Mouse (Mus musculus): ENCODE measurements around the gene Aldh3b1. TPM values are rescaled to one million over a fixed set of nuclear protein-coding genes. Genes with fewer than 3 reads are reported as not detected.

Aldh3b1 gene
- polyA plus RNA-seq, 1 experiment = 7.9 TPM

DNA sequence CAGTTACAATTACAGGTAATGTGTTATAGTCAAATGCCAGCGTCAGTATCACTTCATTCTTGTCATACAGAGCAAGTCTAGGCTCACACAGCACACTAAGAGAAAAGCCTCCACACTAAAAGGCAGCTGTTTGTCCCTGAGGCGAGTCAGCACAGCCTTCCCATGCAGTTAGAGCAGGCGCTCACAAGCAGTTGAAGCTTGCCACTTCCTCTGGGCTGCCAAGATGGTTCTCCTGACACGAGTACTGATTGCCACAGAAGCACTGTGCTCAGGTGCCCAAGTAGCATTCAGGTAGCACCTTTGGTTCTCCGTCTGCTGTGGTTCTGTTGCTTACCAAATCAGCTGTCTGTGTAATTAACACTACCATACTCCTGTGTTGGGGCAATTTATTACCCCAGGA lies 40.5 kb downstream of the Aldh3b1 start:
- no peak for DNase-seq (ENCODE audit: extremely low spot score in 1 of 2, low spot score in 1 of 2)

GRCm38 (mm10) chr19:3884325-3884990 lies 45.1 kb downstream of the Aldh3b1 start:
- DNase-seq (ENCODE audit: extremely low spot score in 1 of 2, low spot score in 1 of 2) = no peak

- DNase-seq (ENCODE audit: extremely low spot score in 1 of 2, low spot score in 1 of 2) = no peak
Observed at GRCm38 (mm10) chr19:3882214-3882613, 47.4 kb downstream of the Aldh3b1 start.

GRCm38 (mm10) chr19:3880054-3880848 lies 49.4 kb downstream of the Aldh3b1 start:
- DNase-seq (ENCODE audit: extremely low spot score in 1 of 2, low spot score in 1 of 2) = no peak

- DNase-seq (ENCODE audit: extremely low spot score in 1 of 2, low spot score in 1 of 2) = no peak
Observed at GRCm38 (mm10) chr19:3875045-3875444, 54.6 kb downstream of the Aldh3b1 start.

GRCm38 (mm10) chr19:3872373-3872772 lies 57.2 kb downstream of the Aldh3b1 start:
- DNase-seq (ENCODE audit: extremely low spot score in 1 of 2, low spot score in 1 of 2) = no peak

DNA sequence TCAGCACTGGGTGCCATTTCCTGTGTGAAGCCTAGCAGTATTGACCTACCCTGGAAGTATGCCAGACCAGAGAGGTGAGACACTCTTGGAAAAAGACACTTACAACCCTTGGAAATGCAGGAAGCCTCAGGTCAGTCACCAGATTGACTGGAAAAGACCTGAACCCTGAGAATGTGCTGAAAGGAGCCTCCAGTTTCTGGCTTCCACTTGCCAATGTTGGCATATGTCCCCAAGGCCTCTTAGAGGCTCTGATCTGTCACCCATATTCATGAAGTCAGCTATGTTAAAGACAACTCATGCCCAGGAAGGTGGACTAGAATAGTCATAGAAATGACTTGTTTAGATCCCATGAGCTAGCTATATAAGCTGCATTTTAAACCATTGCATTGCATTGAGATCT lies 58.1 kb downstream of the Aldh3b1 start:
- DNase-seq (ENCODE audit: extremely low spot score in 1 of 2, low spot score in 1 of 2) = no peak

DNA sequence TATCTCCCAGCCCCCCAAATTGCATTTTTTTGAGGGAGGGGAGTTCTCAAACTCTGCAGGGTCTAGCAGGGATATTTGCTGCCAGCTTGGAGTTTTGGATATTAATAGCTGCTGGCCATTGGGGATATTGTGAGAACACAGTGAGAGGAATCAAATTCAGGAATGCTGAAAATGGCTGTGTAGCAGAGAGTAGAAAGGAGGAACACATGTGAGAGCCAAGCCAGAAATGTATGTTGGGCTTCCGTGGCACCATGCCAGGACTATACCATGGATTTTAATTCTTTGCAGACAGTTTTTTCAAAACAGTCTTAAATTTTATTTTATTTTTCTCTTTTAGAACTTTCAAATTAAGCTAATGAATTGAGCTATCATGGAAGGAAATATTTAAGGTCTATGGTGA lies 61.3 kb downstream of the Aldh3b1 start:
- peak in 1 of 2 experiments; percentile 11 for DNase-seq (ENCODE audit: extremely low spot score in 1 of 2, low spot score in 1 of 2)

DNA sequence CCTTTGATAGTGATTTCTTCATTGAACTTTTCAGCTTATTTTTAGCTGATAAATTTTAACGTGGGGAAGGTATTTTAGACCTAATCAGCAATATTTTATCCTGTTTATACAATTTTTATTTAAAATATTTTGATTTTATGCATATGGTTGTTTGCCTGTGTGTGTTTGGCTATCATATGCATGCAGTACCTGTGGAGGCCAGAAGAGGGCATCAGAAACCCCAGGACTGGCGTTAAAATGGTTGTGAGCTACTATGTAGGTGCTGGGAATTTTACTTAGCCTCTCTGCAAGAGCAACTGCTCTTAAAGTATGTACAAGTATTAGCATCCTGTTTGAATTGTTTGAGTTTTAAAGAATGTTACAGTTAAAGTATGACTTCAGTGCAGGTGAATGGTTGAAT lies 64.6 kb downstream of the Aldh3b1 start:
- DNase-seq (ENCODE audit: extremely low spot score in 1 of 2, low spot score in 1 of 2) = no peak

Other genes starting within 250 kb of the Aldh3b1 start
- gene Lrp5, start 243.2 kb downstream of the Aldh3b1 start, polyA plus RNA-seq (2012; rRNA removed) = 4.9 and 5.2 TPM in 2 replicates
- gene 1810055G02Rik, start 221.5 kb downstream of the Aldh3b1 start, polyA plus RNA-seq (2012; rRNA removed) = 32.8 and 37.2 TPM in 2 replicates
- 36.3 and 37.2 TPM in 2 replicates for gene Kmt5b, start 162.4 kb downstream of the Aldh3b1 start, polyA plus RNA-seq (2012; rRNA removed)
- 121 and 123 TPM in 2 replicates for gene Chka, start 78.0 kb downstream of the Aldh3b1 start, polyA plus RNA-seq (2012; rRNA removed)
- 45.5 and 48.1 TPM in 2 replicates for gene Tcirg1, start 22.7 kb downstream of the Aldh3b1 start, polyA plus RNA-seq (2012; rRNA removed)
- 283 and 291 TPM in 2 replicates for gene Ndufs8, start 17.0 kb downstream of the Aldh3b1 start, polyA plus RNA-seq (2012; rRNA removed)
- 31.5 and 34.7 TPM in 2 replicates for gene Unc93b1, start 5.4 kb upstream of the Aldh3b1 start, polyA plus RNA-seq (2012; rRNA removed)
- 0.38 and 0.58 TPM in 2 replicates for gene Aldh3b3, start 28.8 kb upstream of the Aldh3b1 start, polyA plus RNA-seq (2012; rRNA removed)
- 3.5 and 3.6 TPM in 2 replicates for gene Aldh3b2, start 42.5 kb upstream of the Aldh3b1 start, polyA plus RNA-seq (2012; rRNA removed)
- 5.6 and 5.8 TPM in 2 replicates for gene Acy3, start 56.8 kb upstream of the Aldh3b1 start, polyA plus RNA-seq (2012; rRNA removed)
- not detected in 2 replicates for gene Tbx10, start 62.9 kb upstream of the Aldh3b1 start, polyA plus RNA-seq (2012; rRNA removed)
- 7.1 and 8.4 TPM in 2 replicates for gene Nudt8, start 70.8 kb upstream of the Aldh3b1 start, polyA plus RNA-seq (2012; rRNA removed)
- 6.3 TPM in 2 replicates for gene Gm49405, start 70.8 kb upstream of the Aldh3b1 start, polyA plus RNA-seq (2012; rRNA removed)
- gene Doc2g, start 73.5 kb upstream of the Aldh3b1 start, polyA plus RNA-seq (2012; rRNA removed) = 287 and 325 TPM in 2 replicates
- 248 and 270 TPM in 2 replicates for gene Ndufv1, start 83.0 kb upstream of the Aldh3b1 start, polyA plus RNA-seq (2012; rRNA removed)
- gene Gstp1, start 108.2 kb upstream of the Aldh3b1 start, polyA plus RNA-seq (2012; rRNA removed) = 454 and 506 TPM in 2 replicates
- 5.1 and 14.7 TPM in 2 replicates for gene Gstp2, start 116.2 kb upstream of the Aldh3b1 start, polyA plus RNA-seq (2012; rRNA removed)
- gene Gstp3, start 129.8 kb upstream of the Aldh3b1 start, polyA plus RNA-seq (2012; rRNA removed) = not detected in 2 replicates
- not detected in 2 replicates for gene Cabp2, start 151.8 kb upstream of the Aldh3b1 start, polyA plus RNA-seq (2012; rRNA removed)
- 50.3 and 58.5 TPM in 2 replicates for gene Cdk2ap2, start 167.4 kb upstream of the Aldh3b1 start, polyA plus RNA-seq (2012; rRNA removed)
- gene Pitpnm1, start 170.2 kb upstream of the Aldh3b1 start, polyA plus RNA-seq (2012; rRNA removed) = 290 and 305 TPM in 2 replicates
- 162 and 174 TPM in 2 replicates for gene Aip, start 196.1 kb upstream of the Aldh3b1 start, polyA plus RNA-seq (2012; rRNA removed)
- 0.06 and 0.11 TPM in 2 replicates for gene Gpr152, start 210.0 kb upstream of the Aldh3b1 start, polyA plus RNA-seq (2012; rRNA removed)
- gene Cabp4, start 214.2 kb upstream of the Aldh3b1 start, polyA plus RNA-seq (2012; rRNA removed) = 0.12 and 0.17 TPM in 2 replicates
- 183 and 225 TPM in 2 replicates for gene Coro1b, start 218.8 kb upstream of the Aldh3b1 start, polyA plus RNA-seq (2012; rRNA removed)
- gene Ptprcap, start 223.8 kb upstream of the Aldh3b1 start, polyA plus RNA-seq (2012; rRNA removed) = 1.9 and 2.3 TPM in 2 replicates
- gene Rps6kb2, start 233.5 kb upstream of the Aldh3b1 start, polyA plus RNA-seq (2012; rRNA removed) = 82.4 and 85.6 TPM in 2 replicates
- 10.7 and 14.3 TPM in 2 replicates for gene Carns1, start 245.7 kb upstream of the Aldh3b1 start, polyA plus RNA-seq (2012; rRNA removed)

All from frontal cortex, adult 2 months (tissue).